Mouse (Mus musculus): ENCODE data around the gene Susd3.

The Susd3 gene

GRCm38 (mm10) chr13:49246011-49246410 is 2.5 kb downstream of the Susd3 start:
- no peak for DNase-seq

GRCm38 (mm10) chr13:49245251-49245650 is 3.3 kb downstream of the Susd3 start:
- DNase-seq = no peak

GRCm38 (mm10) chr13:49243492-49243891 is 5.0 kb downstream of the Susd3 start:
- DNase-seq = peak; percentile 28

- peak; percentile 74 for DNase-seq
Observed at GRCm38 (mm10) chr13:49242321-49243065, 6.0 kb downstream of the Susd3 start.

DNA sequence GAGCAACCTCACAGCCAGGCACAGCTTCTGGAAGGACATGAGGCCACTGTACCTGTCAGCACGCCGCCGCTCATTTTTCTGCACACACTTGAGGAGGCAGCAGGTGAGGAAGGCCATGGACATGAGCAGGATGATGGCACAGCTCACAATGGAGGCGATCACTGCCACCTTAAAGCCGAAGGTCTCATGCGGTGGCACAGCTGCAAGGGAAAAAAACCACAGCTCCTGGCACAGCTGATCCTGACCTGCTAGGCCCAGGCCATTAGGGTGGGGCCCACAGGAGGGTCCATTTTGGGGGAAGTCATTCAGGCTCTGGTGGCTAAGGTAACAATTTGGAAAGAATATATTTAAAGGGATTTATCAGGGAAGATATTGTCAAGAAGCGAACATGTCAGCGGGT is 9.8 kb downstream of the Susd3 start:
- DNase-seq = no peak

DNA sequence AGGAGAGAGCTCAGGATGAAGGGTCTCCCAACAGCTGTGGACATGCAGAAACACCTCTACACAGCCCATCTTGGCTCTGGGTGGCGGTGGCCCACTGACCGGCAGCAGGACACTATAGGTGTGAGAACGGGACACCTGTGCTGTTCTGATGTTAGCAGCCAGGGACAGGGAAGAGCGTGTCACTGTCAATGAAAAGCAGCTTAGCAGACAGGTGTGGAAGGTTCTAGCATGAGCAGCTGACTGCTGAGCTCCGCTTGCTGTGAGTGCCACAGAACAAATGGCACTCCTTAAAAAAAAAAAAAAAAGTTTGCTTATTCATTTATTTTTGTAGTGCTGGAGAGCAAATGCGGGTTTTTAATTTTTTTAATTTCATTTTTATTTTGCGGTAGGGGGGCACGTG is 10.9 kb downstream of the Susd3 start:
- no peak for DNase-seq

DNA sequence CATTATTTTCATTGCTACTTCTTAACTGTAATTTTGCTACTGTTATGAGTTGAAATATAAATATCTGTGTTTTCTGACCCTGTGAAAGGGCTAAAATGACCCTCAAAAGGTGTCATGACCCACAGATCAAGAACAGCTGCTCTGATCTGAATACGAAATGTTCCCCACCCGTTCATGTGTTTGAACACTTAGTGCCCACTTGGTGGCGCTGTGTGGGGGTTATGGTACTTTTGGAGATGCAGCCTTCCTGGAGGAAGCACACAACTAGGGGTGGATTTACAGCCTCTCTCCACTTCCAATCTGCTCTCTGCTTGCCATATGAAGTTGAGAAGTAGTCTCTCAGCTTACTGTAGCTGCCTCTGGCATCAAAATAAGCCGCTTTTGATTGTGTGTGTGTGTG is 13.8 kb downstream of the Susd3 start:
- DNase-seq = no peak

GRCm38 (mm10) chr13:49233792-49234572 is 14.5 kb downstream of the Susd3 start:
- no peak for DNase-seq

- no peak for DNase-seq
Observed at GRCm38 (mm10) chr13:49225633-49226032, 22.9 kb downstream of the Susd3 start.

DNA sequence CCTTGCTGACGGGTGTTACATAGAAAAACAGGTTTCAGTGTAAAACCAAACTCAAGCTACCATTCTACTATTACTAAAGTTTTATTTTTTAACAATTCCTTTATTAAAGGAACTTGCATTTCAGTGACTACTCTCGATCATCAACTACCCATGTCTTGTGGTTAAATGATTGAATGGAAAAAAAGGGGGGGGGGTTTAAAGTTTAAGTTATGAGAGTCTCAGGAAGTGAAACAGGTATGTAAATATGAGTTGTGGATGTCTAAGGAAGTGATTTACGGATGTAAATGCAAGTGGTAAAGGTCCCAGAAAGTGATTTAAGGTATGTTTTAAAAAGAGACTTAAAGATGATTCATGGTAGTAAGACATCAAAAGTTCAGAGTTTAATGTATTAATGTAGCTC is 23.3 kb downstream of the Susd3 start:
- no peak for DNase-seq

DNA sequence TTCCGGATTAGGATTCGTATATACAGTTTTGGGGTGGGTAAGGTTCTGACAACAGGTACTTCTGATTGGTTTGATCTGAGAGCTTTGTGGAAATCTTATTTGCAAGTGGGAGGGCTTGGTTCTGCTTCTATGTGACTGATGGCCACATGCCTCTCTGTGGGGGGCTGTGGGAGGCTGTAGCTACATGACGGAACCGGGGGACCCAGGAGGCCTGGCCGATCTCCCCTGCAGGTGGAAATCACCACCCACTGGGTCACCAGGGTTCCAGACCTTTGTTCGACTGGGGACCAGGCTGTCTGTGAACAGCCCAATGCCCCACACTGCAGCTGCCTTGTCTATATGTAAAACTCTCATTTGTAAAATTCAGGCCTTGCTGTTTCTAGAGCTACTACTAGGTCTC is 23.8 kb downstream of the Susd3 start:
- DNase-seq = no peak

DNA sequence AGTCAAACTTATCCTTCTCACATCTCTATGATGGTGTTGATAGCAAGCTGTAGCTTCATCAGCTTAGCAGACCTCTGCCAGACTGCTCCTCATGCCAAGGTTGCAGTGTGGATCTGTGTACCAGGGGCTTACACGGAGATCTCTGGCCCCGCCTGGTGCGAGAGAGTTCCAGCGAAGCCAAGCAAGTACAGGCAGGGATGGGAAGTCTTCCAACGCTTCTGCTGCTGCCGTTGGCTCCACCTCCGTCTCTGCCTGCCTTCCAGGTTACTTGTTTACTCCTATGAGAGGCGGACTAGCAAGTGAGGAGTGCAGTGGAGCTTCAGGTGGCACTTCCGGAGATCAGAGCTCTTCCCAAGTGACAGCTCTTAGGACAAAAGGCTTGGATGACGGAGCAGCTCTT is 24.2 kb downstream of the Susd3 start:
- DNase-seq = no peak

DNA sequence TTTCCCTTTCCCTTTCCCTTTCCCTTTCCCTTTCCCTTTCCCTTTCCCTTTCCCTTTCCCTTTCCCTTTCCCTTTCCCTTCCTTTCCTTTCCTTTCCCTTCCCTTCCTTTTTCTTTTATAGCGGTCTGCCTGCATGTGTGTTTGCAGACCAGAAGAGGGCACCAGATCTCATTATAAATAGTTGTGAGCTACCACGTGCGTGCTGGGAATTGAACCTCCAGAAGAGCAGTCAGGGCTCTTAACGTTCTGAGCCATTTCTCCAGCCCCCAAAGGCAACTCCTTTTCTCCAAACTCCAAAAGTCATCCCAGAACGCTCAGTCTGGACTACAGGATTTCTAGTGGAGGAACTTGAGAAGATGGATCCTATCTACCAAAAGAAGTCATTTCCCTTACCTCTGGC is 27.6 kb downstream of the Susd3 start:
- no peak for DNase-seq

DNA sequence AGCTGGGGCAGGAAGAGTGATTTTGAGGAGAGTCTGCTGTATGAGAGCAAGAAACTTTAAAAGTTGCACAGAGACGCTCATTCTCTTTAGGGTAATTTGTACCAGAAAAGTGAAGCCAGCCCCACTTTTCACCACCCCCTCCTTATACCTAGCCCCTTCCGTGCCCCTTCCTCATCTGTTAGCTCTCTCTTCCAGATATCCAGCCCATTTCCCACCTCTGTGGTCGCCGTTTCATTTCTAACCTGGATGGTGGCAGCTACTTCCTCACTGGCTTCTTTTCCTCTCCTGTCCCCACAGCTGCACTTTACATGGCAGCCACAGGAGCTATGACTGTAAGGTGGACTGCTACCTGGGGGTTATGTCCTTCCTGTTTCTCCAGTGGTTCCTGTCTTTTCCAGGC is 29.1 kb downstream of the Susd3 start:
- DNase-seq = no peak

GRCm38 (mm10) chr13:49218651-49219050 is 29.9 kb downstream of the Susd3 start:
- DNase-seq = no peak

- no peak for DNase-seq
Observed at GRCm38 (mm10) chr13:49216808-49217561, 31.5 kb downstream of the Susd3 start.

DNA sequence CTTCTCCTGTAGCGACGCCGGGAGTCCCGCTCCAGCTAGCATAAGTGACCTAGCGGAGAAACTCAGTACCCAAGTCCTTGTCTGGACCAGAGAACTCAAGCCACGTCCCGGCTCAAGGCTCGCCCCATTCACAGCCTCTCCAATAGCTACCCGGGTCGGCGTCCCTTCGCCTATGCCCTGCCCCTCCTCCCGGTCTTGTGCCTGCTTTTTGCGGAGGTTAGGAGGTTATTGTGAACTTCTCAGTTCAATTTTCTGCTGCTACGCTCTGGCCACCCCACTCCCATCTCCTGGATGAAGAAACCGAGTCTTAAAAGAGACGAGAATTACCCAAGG is 32.3 kb downstream of the Susd3 start:
- DNase-seq = no peak

- DNase-seq = peak; percentile 98
Observed at GRCm38 (mm10) chr13:49215504-49216219, 32.8 kb downstream of the Susd3 start, which contains the start of gene Card19. Gene Card19, minus strand, starts transcription at chr13:49216037.

- no peak for DNase-seq
Observed at GRCm38 (mm10) chr13:49215128-49215503, 33.4 kb downstream of the Susd3 start.

- no peak for DNase-seq
Observed at GRCm38 (mm10) chr13:49214454-49214853, 34.1 kb downstream of the Susd3 start.

- peak; percentile 75 for DNase-seq
Observed at GRCm38 (mm10) chr13:49213531-49213932, 35.0 kb downstream of the Susd3 start.

DNA sequence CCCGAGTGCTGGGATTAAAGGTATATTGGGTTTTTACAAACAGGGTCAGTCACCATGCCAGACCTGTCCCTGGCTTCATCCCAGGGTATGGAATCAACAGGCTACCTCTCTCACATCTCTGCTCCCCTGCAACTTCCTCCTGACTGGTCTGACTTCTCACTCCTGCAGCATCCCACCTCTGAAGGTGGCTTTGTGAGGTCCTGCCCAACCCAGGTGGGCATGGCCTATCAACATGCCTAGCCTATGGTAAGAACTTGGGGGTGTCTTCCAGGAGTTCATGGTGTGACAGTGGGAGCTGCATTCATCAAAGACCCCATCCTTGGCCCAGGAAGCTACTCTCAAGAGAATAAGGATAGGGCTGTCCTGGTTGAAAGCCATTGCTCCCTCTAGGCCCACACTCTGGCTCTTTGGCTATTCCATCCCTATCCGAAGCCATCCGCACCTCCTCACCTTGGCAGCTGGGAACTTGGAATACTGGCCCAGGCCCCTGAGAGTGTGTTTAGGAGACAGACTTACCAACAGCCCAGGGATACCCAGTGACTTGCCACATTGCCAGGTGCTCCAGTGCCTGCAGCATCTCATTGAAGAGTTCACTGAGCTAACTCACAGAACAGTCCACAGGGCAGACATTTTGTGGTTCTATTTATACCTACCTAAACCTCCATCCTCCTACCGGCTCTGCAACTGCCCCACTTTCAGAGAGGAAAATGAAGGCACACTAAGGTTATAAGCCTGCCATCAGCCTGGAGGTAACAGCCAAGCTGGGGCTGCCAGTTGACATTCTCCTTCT is 35.6 kb downstream of the Susd3 start:
- DNase-seq = no peak

All from lung, postnatal 36 days (tissue).